Mouse (Mus musculus): ENCODE measurements at regions not wholly inside any gene's neighbourhood (a gene's known extent, or its start where the extent isn't known, plus 50 kb on each side); places are given as distances from the start of the nearest gene placed in this dataset.

- Histone ChIP-seq H3K4me3 (ENCODE audit: low read depth, low read length) (no peak overlapping the region), H3K9me3 (ENCODE audit: low read depth, low read length) (no peaks in the 10 kb centered on the region), H3K27ac (ENCODE audit: low read depth) (no peak overlapping the region), H3K4me1 (ENCODE audit: insufficient read depth) (no peaks in the 10 kb centered on the region), H3K9ac (no peak overlapping the region), H3K27me3 (ENCODE audit: insufficient read depth, low read length) (no peaks in the 10 kb centered on the region), H3K4me2 (no peak overlapping the region), H3K36me3 (ENCODE audit: insufficient read depth) (no peaks in the 10 kb centered on the region)
- TF ChIP-seq CTCF (IDR thresholded peaks at IDR 0.05; ENCODE audit: low read depth): no peak
- DNase-seq (peak; percentile 23), ATAC-seq (ENCODE audit: insufficient read depth) (no peak)
- WGBS: 49% methylated on average over 2 of the region's 2 CpGs
These were observed 635.8 kb downstream of the Ube2dnl2 start for GRCm38 (mm10) chrX:115543145-115543544.

GRCm38 (mm10) chrX:115586111-115586865 lies 678.9 kb downstream of the Ube2dnl2 start:
- Histone ChIP-seq H3K27ac (ENCODE audit: low read depth) (no peak overlapping the region), H3K9me3 (ENCODE audit: low read depth, low read length) (no peaks in the 10 kb centered on the region), H3K4me3 (ENCODE audit: low read depth, low read length) (no peak overlapping the region), H3K4me1 (ENCODE audit: insufficient read depth) (no peaks in the 10 kb centered on the region), H3K4me2 (no peak overlapping the region), H3K27me3 (ENCODE audit: insufficient read depth, low read length) (no peaks in the 10 kb centered on the region), H3K9ac (no peak overlapping the region), H3K36me3 (ENCODE audit: insufficient read depth) (no peaks in the 10 kb centered on the region)
- ATAC-seq (ENCODE audit: insufficient read depth) (no peak), DNase-seq (peak; percentile 2)
- no peak for TF ChIP-seq CTCF (IDR thresholded peaks at IDR 0.05; ENCODE audit: low read depth)
- 77% methylated on average over 15 of the region's 15 CpGs for WGBS
